Mouse (Mus musculus): ENCODE results near the gene Pim2.

The Pim2 gene

DNA sequence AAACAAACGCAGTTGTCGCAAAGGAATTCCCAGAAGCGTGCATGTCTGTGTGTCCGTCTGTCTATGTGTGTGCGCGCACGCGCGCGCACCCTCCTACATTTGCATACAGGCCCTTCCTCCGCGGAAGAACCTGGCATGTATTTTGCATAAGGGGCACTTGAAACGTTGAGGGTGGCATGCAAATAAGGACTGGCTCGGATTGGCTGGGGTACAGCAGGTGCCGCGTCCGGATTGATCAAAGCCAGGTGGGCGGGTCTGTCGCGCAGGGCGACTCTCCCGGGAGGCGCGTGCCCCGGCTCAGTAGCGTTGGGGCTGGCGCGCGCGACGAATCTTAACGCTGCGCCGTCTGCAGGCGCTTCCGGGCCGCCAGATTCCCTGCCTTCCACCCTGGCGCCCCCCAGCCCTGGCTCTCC is at the start of gene Pim2:
Gene Pim2, plus strand, starts transcription at position 256 of the 413 bp plus-strand sequence.
- peak; percentile 91 for DNase-seq

DNA sequence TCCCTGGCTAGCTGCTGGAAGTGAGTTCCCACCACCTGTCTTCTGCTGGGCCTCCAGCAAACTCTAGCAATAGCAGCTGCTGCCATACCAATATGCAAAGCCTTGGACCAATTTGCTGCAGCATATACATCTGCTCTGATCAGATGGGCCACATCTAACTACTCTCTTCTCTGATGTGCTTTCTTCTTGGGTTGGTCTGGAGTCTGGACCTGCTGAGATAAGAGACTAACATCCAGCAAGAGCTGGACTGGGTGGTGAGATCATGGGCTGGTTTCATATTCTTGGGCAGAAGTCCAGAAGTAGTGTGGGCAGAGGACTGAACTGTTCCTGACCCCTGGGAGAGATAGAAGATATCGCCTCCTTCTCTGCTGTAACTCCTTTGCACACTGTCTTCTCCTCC is 40.9 kb upstream of the Pim2 start:
- DNase-seq = no peak

DNA sequence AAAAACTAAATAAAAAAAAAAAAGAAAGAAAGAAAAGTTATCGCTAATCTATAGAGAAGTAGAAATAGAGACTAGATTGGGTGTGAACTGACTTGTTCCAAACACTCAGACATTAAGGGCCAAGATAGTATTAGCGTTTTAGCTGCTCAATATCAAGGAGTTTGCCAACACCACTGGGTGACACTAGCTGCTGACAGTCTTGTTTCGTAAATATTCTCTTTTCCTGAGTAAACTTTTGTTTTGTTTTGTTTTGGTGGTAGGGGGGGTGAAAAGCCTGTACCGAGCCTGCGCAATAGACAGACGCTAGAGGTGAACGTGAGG is 37.3 kb upstream of the Pim2 start:
- no peak for DNase-seq

DNA sequence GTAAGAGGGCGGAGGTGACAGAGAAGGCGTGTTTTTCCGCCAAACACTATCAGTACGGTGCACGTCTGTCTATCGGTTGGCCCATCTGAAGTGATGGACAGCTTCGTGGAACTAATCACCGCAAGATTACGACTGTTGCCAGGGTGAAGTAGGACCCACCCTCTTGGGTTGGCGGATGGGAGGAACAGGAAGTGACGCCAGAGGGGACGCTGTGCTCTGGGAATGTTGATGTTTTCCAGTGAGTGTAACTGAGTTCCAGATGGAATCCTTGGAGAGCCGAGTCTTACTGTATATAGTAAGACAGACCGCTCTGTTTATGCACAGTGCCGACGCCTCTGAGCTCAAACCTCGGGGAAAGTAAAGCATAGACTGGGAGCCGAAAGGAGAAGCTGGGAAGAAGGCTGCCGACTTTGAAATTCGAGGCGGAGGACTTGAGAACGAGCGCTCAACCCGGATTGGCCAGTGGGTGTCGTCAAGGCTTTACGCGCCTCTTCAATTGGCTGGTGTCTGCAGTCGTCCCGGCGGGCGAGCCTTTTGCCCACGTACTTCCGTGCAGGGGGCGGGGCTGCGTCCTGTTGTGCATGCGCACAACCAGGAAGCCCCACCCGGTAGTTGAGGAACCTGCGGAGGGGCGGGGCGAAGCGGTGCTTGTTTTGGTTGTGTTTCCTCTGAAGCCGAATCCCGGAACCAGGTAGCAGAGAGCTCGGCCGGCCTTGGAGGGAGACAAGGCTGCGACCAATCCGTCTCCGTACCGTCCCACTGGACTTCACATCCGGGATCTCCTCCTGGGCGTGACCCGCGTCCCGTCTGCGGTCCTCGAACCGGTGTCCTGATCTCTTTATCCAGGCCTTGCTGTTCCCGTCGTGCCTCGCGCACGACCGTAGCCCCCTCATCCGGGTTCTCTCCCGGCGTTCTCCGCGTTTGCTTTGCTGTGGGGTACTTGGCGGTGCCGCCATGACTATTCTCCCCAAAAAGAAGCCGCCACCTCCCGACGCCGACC is 36.6 kb upstream of the Pim2 start, which contains the start of gene Otud5:
Gene Otud5, plus strand, starts transcription at position 202 of the 1,000 bp plus-strand sequence.
- peak; percentile 97 for DNase-seq

DNA sequence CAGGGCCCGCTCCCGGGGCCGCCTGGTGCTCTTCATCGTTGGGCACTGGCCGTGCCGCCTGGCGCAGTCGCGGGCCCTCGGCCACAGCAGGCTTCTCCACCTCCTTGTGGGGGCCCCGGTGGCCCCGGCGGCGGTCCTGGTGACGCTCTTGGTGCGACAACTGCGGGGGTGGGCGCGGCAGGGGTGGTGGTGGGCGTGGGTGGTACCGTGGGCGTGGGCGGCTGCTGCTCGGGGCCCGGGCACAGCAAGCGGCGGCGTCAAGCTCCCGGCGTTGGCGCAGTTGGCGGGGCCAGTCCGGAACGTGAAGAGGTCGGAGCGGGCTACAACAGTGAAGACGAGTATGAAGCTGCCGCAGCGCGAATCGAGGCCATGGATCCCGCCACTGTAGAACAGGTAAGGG is 35.7 kb upstream of the Pim2 start:
- DNase-seq = no peak

DNA sequence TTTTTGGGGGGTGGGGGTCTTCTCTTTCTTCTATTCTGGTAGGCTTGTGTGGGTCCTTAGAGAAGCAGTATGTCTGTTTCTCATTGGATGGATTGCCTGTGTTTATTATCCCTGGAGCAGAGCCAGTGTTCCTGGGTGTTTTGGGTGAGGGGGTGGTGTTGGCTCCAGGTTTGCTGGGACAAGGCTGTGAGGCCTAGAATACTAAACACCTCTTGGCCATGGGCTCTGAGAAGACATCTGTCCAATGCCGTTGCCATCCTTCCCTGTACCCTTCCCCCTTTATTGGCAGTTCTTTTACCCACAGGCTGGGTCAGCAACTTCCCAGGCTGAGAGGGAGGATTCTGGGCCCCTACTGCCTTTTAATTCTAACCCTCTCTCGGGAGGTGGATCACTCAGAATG is 30.2 kb upstream of the Pim2 start:
- DNase-seq = no peak

DNA sequence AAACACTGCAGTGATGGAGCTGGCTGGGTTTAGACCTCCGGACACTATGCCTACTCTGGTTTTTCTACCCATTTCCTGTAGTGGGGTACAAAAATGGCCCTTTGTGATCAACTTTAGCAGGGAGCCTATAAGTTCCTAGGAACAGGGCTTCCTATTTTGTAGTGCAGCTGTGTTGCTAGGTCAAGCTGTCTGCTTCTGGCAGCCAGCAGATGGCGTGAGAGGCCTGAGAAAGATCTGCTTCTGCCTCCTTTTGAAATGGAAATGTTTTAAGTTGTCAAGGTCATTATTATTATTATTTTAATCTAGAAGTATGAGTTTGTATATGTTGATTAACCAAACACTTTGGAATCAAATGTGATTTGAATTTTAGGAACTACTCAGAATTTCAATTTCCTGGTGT is 23.5 kb upstream of the Pim2 start:
- DNase-seq = peak; percentile 45

DNA sequence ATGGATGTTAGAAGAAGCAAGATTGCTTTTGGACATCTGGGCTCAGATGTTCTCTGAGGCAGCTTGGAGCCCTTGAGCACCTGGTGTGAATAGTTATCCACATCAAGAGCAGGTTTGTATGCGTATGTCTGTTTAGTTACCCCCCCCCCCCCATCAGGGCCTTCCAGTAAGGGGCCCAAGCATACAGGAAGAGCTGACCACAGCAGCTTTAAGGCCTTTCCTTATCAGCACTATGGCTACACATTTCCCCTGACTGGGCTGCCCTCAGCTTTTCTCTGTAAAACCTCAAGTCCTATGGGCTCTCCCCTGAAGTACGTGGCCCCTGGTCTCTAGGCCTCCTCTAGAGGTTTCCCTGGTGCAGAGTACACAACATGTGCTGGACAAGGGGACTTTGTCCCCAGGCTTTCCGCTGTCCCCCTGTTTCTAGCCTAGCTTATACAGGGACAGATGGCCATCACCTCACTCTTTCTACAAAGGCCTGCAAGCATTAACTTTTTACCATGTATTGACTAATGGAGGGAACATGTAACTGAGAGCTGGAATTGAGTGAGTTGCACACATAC is 18.8 kb upstream of the Pim2 start:
- no peak for DNase-seq

DNA sequence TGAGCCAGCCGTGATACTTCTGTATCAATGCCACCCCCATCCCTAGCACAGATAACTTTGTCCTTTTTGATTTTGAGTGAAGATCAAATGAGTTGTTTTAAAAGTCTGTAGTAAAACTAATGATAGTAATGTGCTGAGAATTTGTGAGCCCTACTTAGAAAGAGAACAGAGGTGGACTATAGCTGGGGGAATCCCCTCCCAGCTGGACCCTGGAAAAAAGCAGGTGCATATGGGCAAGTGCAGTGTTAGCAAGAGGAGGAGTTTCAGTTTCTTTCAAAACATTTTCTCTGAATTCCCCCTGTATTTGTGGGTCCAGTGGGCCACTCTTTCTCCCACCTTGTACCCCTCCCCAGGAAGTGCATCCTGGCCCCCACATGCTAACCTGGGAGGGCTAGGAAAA is 14.9 kb upstream of the Pim2 start:
- DNase-seq = no peak

DNA sequence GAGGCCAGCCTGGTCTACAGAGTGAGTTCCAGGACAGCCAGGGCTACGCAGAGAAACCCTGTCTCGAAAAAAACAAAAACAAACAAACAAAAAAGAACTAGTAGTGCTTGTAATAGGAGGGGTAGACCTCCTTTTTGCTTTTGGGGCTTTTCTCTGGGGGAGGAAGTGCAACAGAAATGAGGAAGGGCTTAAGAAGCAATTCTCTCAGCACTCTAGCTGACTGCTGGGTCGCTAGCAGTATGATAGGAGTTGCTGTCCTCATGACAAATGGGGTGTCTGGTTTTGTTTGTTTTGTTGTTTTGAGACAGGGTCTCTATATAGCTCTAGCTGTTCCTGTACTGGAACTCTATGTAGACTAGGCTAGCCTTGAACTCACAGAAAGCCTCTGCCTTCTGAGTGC is 13.5 kb upstream of the Pim2 start:
- no peak for DNase-seq

DNA sequence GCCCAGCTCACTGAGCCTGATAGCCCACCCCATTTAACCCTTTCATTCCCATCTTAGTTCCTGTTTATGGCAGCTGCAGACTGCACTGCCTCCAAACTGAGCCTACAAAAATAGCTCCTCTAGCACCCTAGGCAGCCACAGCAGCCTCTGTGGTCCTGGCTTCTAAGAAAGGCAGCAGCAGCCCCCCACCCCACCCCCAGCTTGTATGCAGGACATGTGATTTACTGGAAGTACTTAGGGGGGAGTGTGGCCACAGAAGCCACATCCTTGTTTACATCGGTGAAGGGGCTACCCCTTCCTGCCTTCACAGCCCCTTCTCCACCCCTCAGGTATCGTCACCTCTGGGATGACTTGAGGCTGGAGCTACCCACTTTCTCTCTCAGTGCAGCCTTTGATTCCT is 12.7 kb upstream of the Pim2 start:
- no peak for DNase-seq

DNA sequence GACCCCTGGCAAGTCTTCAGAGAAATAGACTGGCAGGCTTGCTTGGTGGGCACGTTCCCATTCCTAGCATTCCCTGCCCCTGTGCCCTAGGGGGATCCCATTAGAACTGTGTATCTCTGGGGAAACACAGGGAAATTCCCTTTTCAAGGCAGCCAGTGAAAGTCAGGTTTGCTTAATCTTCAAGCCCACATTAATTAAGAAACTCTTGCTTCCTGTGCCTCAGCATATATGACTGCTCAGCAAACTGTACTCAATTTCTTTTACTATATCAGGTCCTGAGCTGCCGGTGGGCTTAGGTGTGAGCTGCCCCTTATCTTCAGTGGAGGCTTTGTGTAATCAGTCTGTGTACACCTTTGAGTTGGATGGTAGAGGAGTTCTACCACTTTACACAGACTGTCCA is 12.3 kb upstream of the Pim2 start:
- DNase-seq = no peak

DNA sequence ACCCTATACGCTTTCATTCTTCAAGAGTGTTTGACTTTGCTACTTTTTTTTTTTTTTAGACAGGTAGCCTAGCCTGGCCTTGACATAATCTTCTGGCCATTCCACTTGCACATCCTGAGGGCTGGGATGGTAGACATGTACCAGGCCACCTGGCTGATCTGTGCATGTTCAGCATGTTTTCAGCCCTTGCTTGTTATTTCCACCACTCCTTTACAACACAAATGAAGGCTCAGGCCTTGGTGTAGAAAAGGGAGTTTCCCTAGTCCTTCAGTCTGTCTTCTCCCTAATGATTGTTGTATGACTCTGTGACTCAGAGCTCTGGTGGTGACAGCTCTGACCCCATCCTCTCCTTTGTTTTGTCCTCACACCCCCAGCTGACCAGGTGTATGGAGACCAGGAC is 10.9 kb upstream of the Pim2 start:
- no peak for DNase-seq

DNA sequence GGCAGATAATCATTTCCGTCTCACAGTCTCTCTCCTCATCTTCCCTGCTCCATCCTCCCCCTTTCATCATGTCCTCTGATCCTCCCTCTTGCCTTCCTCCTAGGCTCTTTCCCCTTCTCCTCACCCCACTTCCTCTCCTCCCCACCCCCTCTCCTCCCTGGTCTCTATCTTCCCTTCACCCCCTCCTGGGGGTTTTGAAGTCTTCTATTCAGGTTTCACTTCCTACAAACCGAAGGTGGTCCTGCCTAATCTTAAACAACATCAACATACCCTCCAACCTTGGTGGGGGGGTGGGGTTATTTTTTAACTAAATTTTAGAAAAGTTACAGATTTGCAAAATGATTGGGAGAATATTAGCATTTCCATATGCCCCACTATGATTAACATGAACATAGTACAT is 9.6 kb upstream of the Pim2 start:
- DNase-seq = no peak

DNA sequence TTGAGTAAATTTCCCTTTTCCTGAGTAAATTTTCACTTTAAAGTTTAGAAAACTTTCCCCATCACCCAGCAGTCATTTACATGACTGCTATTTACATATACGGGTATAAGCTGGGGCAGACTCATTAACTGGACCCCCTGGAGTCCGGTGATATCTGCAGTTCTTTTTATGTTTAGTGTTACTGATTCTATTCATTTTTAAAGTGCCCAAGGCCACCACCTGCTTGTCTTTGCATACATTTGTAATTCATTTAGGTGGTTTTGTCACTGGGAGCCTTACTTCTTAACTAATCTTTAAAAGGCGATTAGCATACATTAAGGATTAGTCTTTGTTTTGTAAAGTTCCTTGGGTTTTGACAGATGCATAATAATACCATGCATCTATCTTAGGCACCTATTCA is 8.2 kb upstream of the Pim2 start:
- DNase-seq = no peak

DNA sequence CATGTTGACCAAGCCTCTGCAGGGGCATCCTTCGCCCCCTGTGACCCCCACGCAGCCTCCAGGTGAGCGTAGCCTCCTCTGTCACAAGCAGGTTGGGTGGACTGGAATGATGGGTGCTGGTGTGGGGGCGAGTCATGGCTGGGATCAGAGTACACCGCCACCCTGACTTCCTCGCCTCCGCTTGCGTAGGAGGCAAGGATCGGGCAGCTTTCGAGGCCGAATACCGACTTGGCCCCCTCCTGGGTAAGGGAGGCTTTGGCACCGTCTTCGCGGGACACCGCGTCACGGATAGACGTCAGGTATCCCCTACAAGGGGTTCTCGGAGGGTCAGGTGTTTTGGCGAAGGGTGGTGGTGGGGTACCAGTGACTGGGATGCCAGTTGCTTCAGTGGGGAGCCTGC is 433 bp downstream of the Pim2 start:
- no peak for DNase-seq

DNA sequence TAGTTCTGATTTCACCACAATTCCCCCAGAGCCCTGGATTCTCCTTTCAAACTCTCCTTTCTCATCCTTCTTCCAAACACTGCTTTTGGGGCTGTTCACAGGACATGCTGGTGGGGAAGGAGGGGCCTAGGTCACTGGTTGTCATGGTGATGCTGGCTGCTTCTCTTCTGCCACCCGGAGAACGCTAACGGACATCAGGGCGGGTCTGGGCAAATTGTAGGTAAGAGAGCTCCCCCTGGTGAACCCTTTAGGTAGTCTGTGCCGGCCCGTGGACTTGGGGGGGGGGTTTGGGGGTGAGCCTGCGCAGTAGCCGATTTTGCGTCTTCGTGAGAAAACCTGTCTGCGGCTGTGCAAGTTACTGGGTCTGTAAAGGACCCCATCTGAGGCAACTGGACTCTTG is 1.8 kb downstream of the Pim2 start:
- peak; percentile 80 for DNase-seq

DNA sequence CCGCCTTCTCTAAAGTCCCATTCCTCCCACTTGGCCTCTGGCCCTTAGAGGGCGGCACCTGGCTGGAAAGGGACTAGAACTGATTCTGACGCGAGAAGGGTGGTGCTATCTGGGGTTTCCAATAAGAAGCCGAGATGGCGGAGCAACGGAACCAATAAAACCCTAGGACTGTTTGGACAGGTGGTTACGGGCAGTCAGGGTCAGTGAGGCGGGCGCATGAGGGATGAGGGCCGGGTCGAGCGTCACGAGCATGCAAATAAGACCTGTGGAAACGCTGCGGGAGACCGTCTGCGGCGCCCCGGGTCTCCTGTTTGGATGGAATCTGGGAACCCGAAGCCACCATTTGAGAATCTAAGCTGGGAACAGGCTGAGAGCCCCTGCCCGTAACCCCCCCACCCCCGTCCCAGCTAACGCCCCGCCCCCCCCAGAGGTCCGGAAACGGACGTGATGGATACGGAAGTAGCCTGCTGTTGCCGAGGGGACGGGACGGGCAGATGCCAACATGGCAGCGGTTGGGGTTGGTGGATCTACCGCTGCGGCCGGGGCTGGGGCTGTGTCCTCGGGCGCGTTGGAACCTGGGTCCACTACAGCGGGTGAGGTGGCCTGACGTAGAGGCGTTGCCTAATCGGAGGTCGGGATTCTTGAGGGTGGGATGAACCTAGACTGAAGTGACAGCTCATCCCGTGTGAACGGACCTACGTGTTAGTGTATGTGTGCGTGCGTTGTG is 5.9 kb downstream of the Pim2 start, which contains the start of gene Slc35a2:
Gene Slc35a2, plus strand, starts transcription at position 188 of the 727 bp plus-strand sequence.
- peak; percentile 95 for DNase-seq

DNA sequence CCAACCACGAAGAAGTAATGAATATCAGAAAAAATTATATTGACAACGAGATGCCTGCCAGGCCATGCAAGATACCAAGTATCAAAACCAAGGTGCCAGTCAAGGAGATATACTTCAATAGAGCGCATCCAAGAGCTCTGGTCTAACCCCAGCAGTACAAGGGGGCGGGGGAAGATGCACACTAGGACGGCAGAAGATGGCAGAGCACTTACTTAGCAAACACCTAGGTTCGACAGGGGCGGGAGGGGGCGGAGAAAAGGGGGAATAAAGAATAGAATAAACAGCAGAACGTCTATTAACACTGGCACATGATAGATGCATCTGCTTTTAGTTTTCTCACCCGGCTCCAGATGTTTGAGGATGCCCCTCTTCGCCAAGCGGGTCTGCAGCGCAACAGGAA is 20.1 kb downstream of the Pim2 start:
- DNase-seq = no peak

DNA sequence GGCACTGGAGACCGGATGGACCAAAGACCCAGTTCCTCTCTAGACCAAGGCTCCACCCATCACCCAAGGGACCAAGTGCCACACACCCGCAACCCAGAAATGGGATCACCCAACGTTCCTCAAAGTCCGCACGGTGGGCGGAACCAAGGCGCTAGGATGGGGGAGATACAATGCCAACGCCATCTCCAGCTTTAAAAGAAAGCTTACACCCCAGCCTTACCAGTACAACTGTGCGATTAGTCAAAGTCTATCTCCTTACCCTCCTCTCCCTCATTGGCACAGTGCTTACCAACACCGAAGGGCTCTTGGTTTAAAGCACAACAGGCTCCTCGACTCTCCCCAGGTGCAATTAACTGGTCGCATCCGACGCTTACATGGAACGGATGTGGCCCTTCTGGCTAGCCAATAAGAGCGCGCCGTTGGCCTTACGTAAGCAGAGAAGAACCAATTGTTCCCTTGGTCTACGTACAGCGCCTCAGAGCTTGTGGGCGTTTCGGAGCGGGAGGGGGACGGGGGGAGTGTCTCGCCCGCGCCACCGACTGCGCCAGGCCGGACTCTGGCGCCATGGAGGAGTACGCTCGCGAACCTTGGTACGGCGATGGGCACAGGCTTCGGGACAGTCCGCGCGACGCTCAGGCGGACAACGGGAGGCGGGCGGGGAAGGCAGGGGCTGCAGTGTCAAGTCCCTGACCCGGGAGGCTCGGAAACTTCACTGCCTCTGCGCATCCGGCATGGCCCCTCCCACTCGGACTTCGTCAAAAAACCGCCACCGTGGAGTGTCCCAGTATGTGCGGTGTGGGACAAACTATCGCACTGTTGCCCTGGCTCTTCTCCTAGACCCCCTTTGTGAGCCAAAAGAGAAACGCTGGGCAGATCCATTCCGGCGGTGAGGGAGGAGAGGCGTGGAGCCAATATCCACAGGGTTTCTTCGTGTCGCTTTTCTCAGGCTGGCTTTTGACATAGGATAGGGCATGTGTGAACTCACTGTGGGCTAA is 21.1 kb downstream of the Pim2 start, which contains the start of the genes Pqbp1 and Timm17b:
Gene Pqbp1, minus strand, starts transcription at position 390 of the 995 bp plus-strand sequence.
Gene Timm17b, plus strand, starts transcription at position 478 of the 995 bp plus-strand sequence.
- DNase-seq = peak; percentile 95

DNA sequence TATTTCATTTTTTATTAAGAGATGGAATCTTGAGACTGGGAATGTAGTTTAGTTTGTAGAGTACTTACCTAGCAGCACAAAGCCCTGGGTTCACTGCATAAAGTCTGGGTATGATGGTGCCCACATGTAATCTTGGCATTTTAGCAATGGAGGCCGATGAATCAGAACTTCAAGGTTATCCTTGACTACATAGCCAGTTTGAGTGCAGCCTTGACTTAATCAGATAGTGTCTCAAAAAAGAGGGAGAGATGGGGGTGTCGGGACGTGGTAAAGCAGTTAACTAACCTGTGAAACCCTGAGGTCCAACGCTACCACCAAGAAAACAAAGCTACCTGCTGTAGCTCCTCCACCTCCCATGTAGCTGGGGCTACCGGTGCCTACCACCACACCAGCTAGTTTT is 26.4 kb downstream of the Pim2 start:
- DNase-seq = no peak

DNA sequence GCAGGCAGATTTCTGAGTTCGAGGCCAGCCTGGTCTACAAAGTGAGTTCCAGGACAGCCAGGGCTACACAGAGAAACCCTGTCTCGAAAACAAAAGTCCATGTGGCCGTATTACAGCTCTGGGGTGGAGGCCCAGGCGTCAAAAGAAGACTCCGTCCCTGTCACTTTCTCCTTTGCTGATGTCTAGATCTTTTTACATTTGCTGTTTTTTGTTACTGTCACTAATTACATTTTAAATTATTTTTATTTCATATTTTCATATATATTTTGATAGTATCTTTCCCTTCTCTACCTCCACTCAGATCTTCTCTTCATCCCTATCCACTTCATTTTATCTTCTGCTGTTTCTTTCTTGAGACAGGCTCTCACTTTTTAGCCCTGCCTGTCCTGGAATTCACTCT is 29.7 kb downstream of the Pim2 start, which contains the start of gene Gm10491:
Gene Gm10491, minus strand, starts transcription at position 101 of the 400 bp plus-strand sequence.
- no peak for DNase-seq

All from lung, postnatal 36 days (tissue).